In the genomic region with DNA sequence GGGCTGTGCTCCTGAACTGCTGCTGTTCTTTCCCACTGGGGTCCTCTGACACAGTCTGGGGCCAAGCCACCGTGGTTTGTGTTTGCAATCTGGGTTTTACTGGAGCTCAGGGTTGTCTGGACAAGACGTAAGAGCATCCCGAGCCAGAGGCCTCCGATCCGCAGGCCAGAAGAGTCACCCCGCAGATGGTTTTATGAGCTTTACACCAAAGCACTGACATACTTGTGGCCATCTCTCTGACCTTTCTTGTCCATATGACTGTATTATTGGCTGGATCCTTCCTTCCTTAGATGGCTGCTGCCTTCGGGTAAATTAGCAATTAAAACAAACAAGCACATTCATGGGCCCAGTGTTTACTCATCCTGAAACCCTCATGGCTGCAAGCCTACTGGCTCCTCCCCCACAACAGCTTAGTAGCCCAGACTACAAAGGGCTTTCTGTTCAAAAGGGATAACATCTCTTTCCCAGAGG, we compare ENCODE assay signal across 7 mouse cellular contexts.
DNase-seq lines count a peak whose midpoint lies in the region; ATAC-seq and TF ChIP-seq lines count a peak whose summit lies in the region.

No protein-coding gene starts in this region.

- in situ Hi-C loops in Patski (cut with MboI; ENCODE audit: low pct_unique_long_range_greater_than_20kb), result no loop called here

- TF ChIP-seq CTCF in Patski (IDR thresholded peaks at IDR 0.05), result no peak

- DNase-seq in Patski (ENCODE audit: low read depth, low spot score), result peak; percentile 39
- DNase-seq in brain, embryonic 18.5 days (ENCODE audit: low read depth, low spot score), result peak; percentile 32
- DNase-seq in frontal cortex, postnatal 10 days (ENCODE audit: low spot score in 2 of 2), result peak; percentile 24 to 32
- DNase-seq in layer of hippocampus, adult 8-10 months (ENCODE audit: low spot score in 2 of 2), result peak; percentile 28 to 39
- DNase-seq in mesoderm, embryonic 11.5 days (ENCODE audit: low read depth, low spot score), result peak; percentile 31
- DNase-seq in urinary bladder, postnatal 25 days (ENCODE audit: low spot score), result peak; percentile 5
- DNase-seq in T-cell, adult 2 months (ENCODE audit: low spot score), result no peak

- H3K27me3 ChIP-seq in Patski, result no peaks in the 10 kb centered on the region

- peak; percentile 71 for ATAC-seq in Patski

- CTCF ChIA-PET in Patski (lab: Charles Lee), result no interaction called here

- POLR2A ChIA-PET in Patski (lab: Charles Lee), result no interaction called here
